Mouse (Mus musculus): ENCODE data around the gene Mfap4. TPM values are rescaled to one million over a fixed set of nuclear protein-coding genes. Genes with fewer than 3 reads are reported as not detected.

Gene Mfap4
- polyA plus RNA-seq, 1 experiment from 2014 or later: 18.0 TPM

- Histone ChIP-seq H3K27ac (ENCODE audit: low read length) (no peak overlapping the region), H3K9ac (ENCODE audit: low read depth, low read length) (no peak overlapping the region), H3K4me1 (ENCODE audit: control insufficient read depth, insufficient read depth, low read length) (peaks cover 10% of the 10 kb centered on the region), H3K36me3 (ENCODE audit: control insufficient read depth, insufficient read depth, low read length) (0 out of 2 replicates have a peak, but pooled peaks cover 4% of the 10 kb centered on the region), H3K4me3 (ENCODE audit: low read depth, low read length) (no peak overlapping the region), H3K27me3 (ENCODE audit: control insufficient read depth, insufficient read depth, low read depth, low read length) (no peaks in the 10 kb centered on the region), H3K9me3 (replicated peaks; ENCODE audit: control insufficient read depth, low read length, poor library complexity, severe bottlenecking) (no peaks in the 10 kb centered on the region), H3K4me2 (ENCODE audit: low read length) (no peak overlapping the region)
- 66% methylated on average over 9 of the region's 9 CpGs for WGBS
- no peak for ATAC-seq
Measured at GRCm38 (mm10) chr11:61448599-61449225, 36.5 kb upstream of the Mfap4 start.

- no peaks in the 10 kb centered on the region for H3K27me3 ChIP-seq (ENCODE audit: control insufficient read depth, insufficient read depth, low read depth, low read length)
- 0 out of 2 replicates have a peak, but pooled peaks cover 4% of the 10 kb centered on the region for H3K36me3 ChIP-seq (ENCODE audit: control insufficient read depth, insufficient read depth, low read length)
- no peak for ATAC-seq
- no peak overlapping the region for H3K27ac ChIP-seq (ENCODE audit: low read length)
- H3K9me3 ChIP-seq (replicated peaks; ENCODE audit: control insufficient read depth, low read length, poor library complexity, severe bottlenecking): no peaks in the 10 kb centered on the region
- no peak overlapping the region for H3K4me2 ChIP-seq (ENCODE audit: low read length)
- no peak overlapping the region for H3K9ac ChIP-seq (ENCODE audit: low read depth, low read length)
- 78% methylated on average over 24 of the region's 24 CpGs for WGBS
- peaks cover 14% of the 10 kb centered on the region for H3K4me1 ChIP-seq (ENCODE audit: control insufficient read depth, insufficient read depth, low read length)
- no peak overlapping the region for H3K4me3 ChIP-seq (ENCODE audit: low read depth, low read length)
Measured at GRCm38 (mm10) chr11:61449499-61450292, 35.5 kb upstream of the Mfap4 start.

- Histone ChIP-seq H3K4me1 (ENCODE audit: control insufficient read depth, insufficient read depth, low read length) (no peaks in the 10 kb centered on the region), H3K27me3 (ENCODE audit: control insufficient read depth, insufficient read depth, low read depth, low read length) (no peaks in the 10 kb centered on the region), H3K4me3 (ENCODE audit: low read depth, low read length) (no peak overlapping the region), H3K9ac (ENCODE audit: low read depth, low read length) (no peak overlapping the region), H3K4me2 (ENCODE audit: low read length) (no peak overlapping the region), H3K36me3 (ENCODE audit: control insufficient read depth, insufficient read depth, low read length) (no peaks in the 10 kb centered on the region), H3K9me3 (replicated peaks; ENCODE audit: control insufficient read depth, low read length, poor library complexity, severe bottlenecking) (0 out of 2 replicates have a peak, but pooled peaks cover 3% of the 10 kb centered on the region), H3K27ac (ENCODE audit: low read length) (no peak overlapping the region)
- ATAC-seq: no peak
- 78% methylated on average over 2 of the region's 2 CpGs for WGBS
Measured at GRCm38 (mm10) chr11:61464071-61464470, 21.2 kb upstream of the Mfap4 start.

- no peak overlapping the region for H3K4me2 ChIP-seq (ENCODE audit: low read length)
- WGBS: 63% methylated on average over 4 of the region's 4 CpGs
Measured at GRCm38 (mm10) chr11:61465422-61465821, 19.8 kb upstream of the Mfap4 start.

GRCm38 (mm10) chr11:61468534-61468933 lies 16.7 kb upstream of the Mfap4 start:
- Histone ChIP-seq H3K4me1 (ENCODE audit: control insufficient read depth, insufficient read depth, low read length) (no peaks in the 10 kb centered on the region), H3K4me3 (ENCODE audit: low read depth, low read length) (no peak overlapping the region), H3K4me2 (ENCODE audit: low read length) (no peak overlapping the region), H3K27ac (ENCODE audit: low read length) (no peak overlapping the region), H3K27me3 (ENCODE audit: control insufficient read depth, insufficient read depth, low read depth, low read length) (no peaks in the 10 kb centered on the region), H3K9ac (ENCODE audit: low read depth, low read length) (no peak overlapping the region), H3K36me3 (ENCODE audit: control insufficient read depth, insufficient read depth, low read length) (no peaks in the 10 kb centered on the region), H3K9me3 (replicated peaks; ENCODE audit: control insufficient read depth, low read length, poor library complexity, severe bottlenecking) (0 out of 2 replicates have a peak, but pooled peaks cover 3% of the 10 kb centered on the region)
- WGBS: 81% methylated on average over 4 of the region's 4 CpGs
- no peak for ATAC-seq

More at GRCm38 (mm10) chr11:61465422-61465821, 19.8 kb upstream of the Mfap4 start:
- Histone ChIP-seq H3K27ac (ENCODE audit: low read length) (no peak overlapping the region), H3K27me3 (ENCODE audit: control insufficient read depth, insufficient read depth, low read depth, low read length) (no peaks in the 10 kb centered on the region), H3K9ac (ENCODE audit: low read depth, low read length) (no peak overlapping the region), H3K4me1 (ENCODE audit: control insufficient read depth, insufficient read depth, low read length) (no peaks in the 10 kb centered on the region), H3K36me3 (ENCODE audit: control insufficient read depth, insufficient read depth, low read length) (no peaks in the 10 kb centered on the region), H3K4me3 (ENCODE audit: low read depth, low read length) (no peak overlapping the region), H3K9me3 (replicated peaks; ENCODE audit: control insufficient read depth, low read length, poor library complexity, severe bottlenecking) (0 out of 2 replicates have a peak, but pooled peaks cover 3% of the 10 kb centered on the region)
- no peak for ATAC-seq

- Histone ChIP-seq H3K4me3 (ENCODE audit: low read depth, low read length) (no peak overlapping the region), H3K9ac (ENCODE audit: low read depth, low read length) (no peak overlapping the region), H3K27me3 (ENCODE audit: control insufficient read depth, insufficient read depth, low read depth, low read length) (no peaks in the 10 kb centered on the region), H3K4me2 (ENCODE audit: low read length) (no peak overlapping the region), H3K4me1 (ENCODE audit: control insufficient read depth, insufficient read depth, low read length) (no peaks in the 10 kb centered on the region), H3K36me3 (ENCODE audit: control insufficient read depth, insufficient read depth, low read length) (no peaks in the 10 kb centered on the region), H3K9me3 (replicated peaks; ENCODE audit: control insufficient read depth, low read length, poor library complexity, severe bottlenecking) (0 out of 2 replicates have a peak, but pooled peaks cover 3% of the 10 kb centered on the region), H3K27ac (ENCODE audit: low read length) (no peak overlapping the region)
- 77% methylated on average over 7 of the region's 7 CpGs for WGBS
- ATAC-seq: no peak
Measured at GRCm38 (mm10) chr11:61469317-61469917, 15.8 kb upstream of the Mfap4 start.

GRCm38 (mm10) chr11:61470880-61471279 lies 14.4 kb upstream of the Mfap4 start:
- no peak overlapping the region for H3K4me3 ChIP-seq (ENCODE audit: low read depth, low read length)
- no peak overlapping the region for H3K9ac ChIP-seq (ENCODE audit: low read depth, low read length)
- 0 out of 2 replicates have a peak, but pooled peaks cover 3% of the 10 kb centered on the region for H3K9me3 ChIP-seq (replicated peaks; ENCODE audit: control insufficient read depth, low read length, poor library complexity, severe bottlenecking)
- H3K27ac ChIP-seq (ENCODE audit: low read length): no peak overlapping the region
- ATAC-seq: no peak
- no peak overlapping the region for H3K4me2 ChIP-seq (ENCODE audit: low read length)
- H3K27me3 ChIP-seq (ENCODE audit: control insufficient read depth, insufficient read depth, low read depth, low read length): no peaks in the 10 kb centered on the region
- H3K4me1 ChIP-seq (ENCODE audit: control insufficient read depth, insufficient read depth, low read length): no peaks in the 10 kb centered on the region
- H3K36me3 ChIP-seq (ENCODE audit: control insufficient read depth, insufficient read depth, low read length): no peaks in the 10 kb centered on the region

GRCm38 (mm10) chr11:61473630-61474029 lies 11.6 kb upstream of the Mfap4 start:
- ATAC-seq: no peak
- WGBS: 84% methylated on average over 4 of the region's 4 CpGs
- Histone ChIP-seq H3K27me3 (ENCODE audit: control insufficient read depth, insufficient read depth, low read depth, low read length) (no peaks in the 10 kb centered on the region), H3K27ac (ENCODE audit: low read length) (no peak overlapping the region), H3K36me3 (ENCODE audit: control insufficient read depth, insufficient read depth, low read length) (no peaks in the 10 kb centered on the region), H3K4me3 (ENCODE audit: low read depth, low read length) (no peak overlapping the region), H3K9ac (ENCODE audit: low read depth, low read length) (no peak overlapping the region), H3K4me2 (ENCODE audit: low read length) (no peak overlapping the region), H3K9me3 (replicated peaks; ENCODE audit: control insufficient read depth, low read length, poor library complexity, severe bottlenecking) (no peaks in the 10 kb centered on the region), H3K4me1 (ENCODE audit: control insufficient read depth, insufficient read depth, low read length) (peaks cover 8% of the 10 kb centered on the region; the same call in 1 of the 2 replicates)
